Mouse (Mus musculus): ENCODE data around the gene Pelo. TPM values are rescaled to one million over a fixed set of nuclear protein-coding genes. Genes with fewer than 3 reads are reported as not detected.

Gene Pelo
- 8.0 TPM in 2 replicates for polyA plus RNA-seq (2014; fragmentation: Nextera tagmentation; extraction: Ambion mirVana)

DNA sequence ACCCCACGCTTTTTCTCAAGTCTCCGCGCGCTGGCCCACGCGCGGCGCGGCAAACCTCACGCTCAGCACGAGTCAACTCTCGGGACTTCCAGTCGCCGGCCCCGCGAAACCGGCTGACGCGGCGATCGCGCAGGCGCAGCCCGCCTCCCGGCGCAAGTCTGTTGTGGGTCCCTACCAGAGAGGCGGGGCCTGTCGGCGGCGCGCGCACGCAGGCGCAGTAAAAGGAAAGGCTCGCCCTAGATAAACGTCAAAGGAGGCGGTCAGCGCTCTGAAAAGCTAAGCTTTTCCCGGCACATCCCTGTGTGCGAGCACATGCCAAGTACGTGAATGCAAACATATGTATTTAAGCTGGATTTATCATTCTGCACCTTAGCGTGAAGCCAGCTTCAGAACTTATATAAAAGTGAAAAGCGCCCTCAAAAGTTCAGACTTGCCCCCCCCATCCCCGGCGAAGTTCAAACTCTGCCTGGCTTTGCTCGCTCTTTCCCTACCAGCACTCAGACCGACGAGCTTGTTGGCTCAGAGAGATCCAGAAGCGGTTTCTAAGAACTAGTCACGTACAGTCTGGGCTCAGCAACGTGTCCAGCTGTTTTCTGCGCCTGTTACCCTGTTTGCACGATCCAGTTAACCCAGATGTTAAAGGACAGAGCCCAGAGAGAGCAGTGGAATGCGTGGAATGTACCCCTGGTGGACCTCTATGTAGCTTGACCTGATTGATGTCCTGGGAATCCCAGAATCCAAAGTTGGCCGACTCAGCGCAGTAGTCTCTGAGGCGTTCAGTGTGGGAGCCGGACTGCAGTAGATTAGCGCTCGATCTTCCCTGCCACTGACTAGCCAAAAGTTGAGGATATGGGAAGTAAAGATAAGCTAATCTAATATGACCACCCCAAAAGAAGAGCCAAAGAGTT is at the start of gene Pelo:
TSS of gene Pelo (minus strand) at position 118 of the 908 bp plus-strand sequence.
- peak within 1 kb of the TSS; percentile 92 for H3K4me2 ChIP-seq (replicated peaks; ENCODE audit: low read depth, low read length)
- DNase-seq (ENCODE audit: low spot score) (peak; percentile 96), ATAC-seq (ENCODE audit: low FRiP score) (peak; percentile 96)
- 0 out of 2 replicates have a peak, but pooled peaks cover 3% of the 10 kb centered on the region for H3K4me1 ChIP-seq (replicated peaks; ENCODE audit: control insufficient read depth, insufficient read depth, low read length)
- WGBS: under 1% methylated on average over 60 of the region's 60 CpGs
- no peaks in the 10 kb centered on the region for H3K27me3 ChIP-seq (ENCODE audit: control insufficient read depth, insufficient read depth, low read length)
- H3K27ac ChIP-seq (ENCODE audit: low read depth, low read length): peak within 1 kb of the TSS; percentile 21; the same call in 1 of the 2 replicates
- H3K9me3 ChIP-seq (ENCODE audit: control insufficient read depth, low read length): no peaks in the 10 kb centered on the region
- H3K9ac ChIP-seq (ENCODE audit: low read depth, low read length): peak within 1 kb of the TSS; percentile 74
- H3K4me3 ChIP-seq (ENCODE audit: low read depth, low read length): peak within 1 kb of the TSS; percentile 66
- peaks cover 3% of the 10 kb centered on the region; the same call in 1 of the 2 replicates for H3K36me3 ChIP-seq (ENCODE audit: control insufficient read depth, insufficient read depth, low read length)

- DNase-seq (ENCODE audit: low spot score) (no peak), ATAC-seq (ENCODE audit: low FRiP score) (no peak)
- WGBS: 89% methylated on average over 7 of the region's 7 CpGs
- Histone ChIP-seq H3K27me3 (ENCODE audit: control insufficient read depth, insufficient read depth, low read length) (no peaks in the 10 kb centered on the region), H3K4me2 (replicated peaks; ENCODE audit: low read depth, low read length) (no peak overlapping the region), H3K9me3 (ENCODE audit: control insufficient read depth, low read length) (no peaks in the 10 kb centered on the region), H3K4me3 (ENCODE audit: low read depth, low read length) (no peak overlapping the region), H3K9ac (ENCODE audit: low read depth, low read length) (no peak overlapping the region), H3K27ac (ENCODE audit: low read depth, low read length) (no peak overlapping the region), H3K4me1 (replicated peaks; ENCODE audit: control insufficient read depth, insufficient read depth, low read length) (no peaks in the 10 kb centered on the region), H3K36me3 (ENCODE audit: control insufficient read depth, insufficient read depth, low read length) (no peaks in the 10 kb centered on the region)
Observed at GRCm38 (mm10) chr13:115138513-115138912, 48.5 kb upstream of the Pelo start.

DNA sequence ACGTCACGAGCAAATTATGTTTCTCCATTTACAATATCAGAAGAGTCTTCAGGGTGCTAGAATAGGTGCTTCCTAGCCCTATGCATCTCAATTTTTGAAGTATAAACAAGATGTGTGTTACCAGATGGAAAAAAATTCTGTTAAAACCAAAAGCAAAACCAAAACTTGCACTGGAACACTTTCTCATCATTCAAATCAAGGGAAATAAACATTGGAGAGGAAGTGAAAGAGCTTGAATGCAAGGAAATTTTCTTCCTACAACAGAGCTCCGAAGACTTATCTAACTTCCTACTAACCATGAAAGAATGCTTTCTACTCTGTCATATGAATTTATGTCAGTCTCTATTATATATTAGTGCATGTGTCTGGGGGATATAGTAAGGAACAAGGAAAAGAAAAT is 46.8 kb upstream of the Pelo start:
- H3K4me3 ChIP-seq (ENCODE audit: low read depth, low read length): no peak overlapping the region
- H3K4me1 ChIP-seq (replicated peaks; ENCODE audit: control insufficient read depth, insufficient read depth, low read length): no peaks in the 10 kb centered on the region
- ATAC-seq (ENCODE audit: low FRiP score) (no peak), DNase-seq (ENCODE audit: low spot score) (no peak)
- no peaks in the 10 kb centered on the region for H3K9me3 ChIP-seq (ENCODE audit: control insufficient read depth, low read length)
- no peak overlapping the region for H3K4me2 ChIP-seq (replicated peaks; ENCODE audit: low read depth, low read length)
- H3K9ac ChIP-seq (ENCODE audit: low read depth, low read length): no peak overlapping the region
- no peaks in the 10 kb centered on the region for H3K27me3 ChIP-seq (ENCODE audit: control insufficient read depth, insufficient read depth, low read length)
- WGBS: 87% methylated on average over 3 of the region's 3 CpGs
- H3K36me3 ChIP-seq (ENCODE audit: control insufficient read depth, insufficient read depth, low read length): no peaks in the 10 kb centered on the region
- H3K27ac ChIP-seq (ENCODE audit: low read depth, low read length): no peak overlapping the region

GRCm38 (mm10) chr13:115132435-115132834 is 42.4 kb upstream of the Pelo start:
- H3K27ac ChIP-seq (ENCODE audit: low read depth, low read length): no peak overlapping the region
- H3K27me3 ChIP-seq (ENCODE audit: control insufficient read depth, insufficient read depth, low read length): no peaks in the 10 kb centered on the region
- H3K36me3 ChIP-seq (ENCODE audit: control insufficient read depth, insufficient read depth, low read length): no peaks in the 10 kb centered on the region
- H3K4me1 ChIP-seq (replicated peaks; ENCODE audit: control insufficient read depth, insufficient read depth, low read length): no peaks in the 10 kb centered on the region
- H3K4me3 ChIP-seq (ENCODE audit: low read depth, low read length): no peak overlapping the region
- DNase-seq (ENCODE audit: low spot score) (no peak), ATAC-seq (ENCODE audit: low FRiP score) (no peak)
- H3K9me3 ChIP-seq (ENCODE audit: control insufficient read depth, low read length): no peaks in the 10 kb centered on the region
- WGBS: 31% methylated on average over 5 of the region's 5 CpGs
- H3K9ac ChIP-seq (ENCODE audit: low read depth, low read length): no peak overlapping the region
- no peak overlapping the region for H3K4me2 ChIP-seq (replicated peaks; ENCODE audit: low read depth, low read length)

GRCm38 (mm10) chr13:115131381-115131780 is 41.4 kb upstream of the Pelo start:
- no peak for ATAC-seq (ENCODE audit: low FRiP score)
- no peak overlapping the region for H3K4me3 ChIP-seq (ENCODE audit: low read depth, low read length)
- no peak overlapping the region for H3K4me2 ChIP-seq (replicated peaks; ENCODE audit: low read depth, low read length)
- H3K27me3 ChIP-seq (ENCODE audit: control insufficient read depth, insufficient read depth, low read length): no peaks in the 10 kb centered on the region
- DNase-seq (ENCODE audit: low spot score): no peak
- H3K4me1 ChIP-seq (replicated peaks; ENCODE audit: control insufficient read depth, insufficient read depth, low read length): no peaks in the 10 kb centered on the region
- no peaks in the 10 kb centered on the region for H3K36me3 ChIP-seq (ENCODE audit: control insufficient read depth, insufficient read depth, low read length)
- H3K9ac ChIP-seq (ENCODE audit: low read depth, low read length): no peak overlapping the region
- H3K27ac ChIP-seq (ENCODE audit: low read depth, low read length): no peak overlapping the region
- 71% methylated on average over 3 of the region's 3 CpGs for WGBS
- no peaks in the 10 kb centered on the region for H3K9me3 ChIP-seq (ENCODE audit: control insufficient read depth, low read length)

- ATAC-seq (ENCODE audit: low FRiP score): no peak
- no peak for DNase-seq (ENCODE audit: low spot score)
- Histone ChIP-seq H3K27me3 (ENCODE audit: control insufficient read depth, insufficient read depth, low read length) (no peaks in the 10 kb centered on the region), H3K27ac (ENCODE audit: low read depth, low read length) (no peak overlapping the region), H3K9ac (ENCODE audit: low read depth, low read length) (no peak overlapping the region), H3K4me1 (replicated peaks; ENCODE audit: control insufficient read depth, insufficient read depth, low read length) (no peaks in the 10 kb centered on the region), H3K4me2 (replicated peaks; ENCODE audit: low read depth, low read length) (no peak overlapping the region), H3K9me3 (ENCODE audit: control insufficient read depth, low read length) (no peaks in the 10 kb centered on the region), H3K4me3 (ENCODE audit: low read depth, low read length) (no peak overlapping the region), H3K36me3 (ENCODE audit: control insufficient read depth, insufficient read depth, low read length) (no peaks in the 10 kb centered on the region)
- WGBS: 87% methylated on average over 2 of the region's 2 CpGs
Observed at GRCm38 (mm10) chr13:115130035-115130434, 40.0 kb upstream of the Pelo start.

- Histone ChIP-seq H3K4me2 (replicated peaks; ENCODE audit: low read depth, low read length) (no peak overlapping the region), H3K27me3 (ENCODE audit: control insufficient read depth, insufficient read depth, low read length) (no peaks in the 10 kb centered on the region), H3K27ac (ENCODE audit: low read depth, low read length) (no peak overlapping the region), H3K9me3 (ENCODE audit: control insufficient read depth, low read length) (no peaks in the 10 kb centered on the region), H3K4me1 (replicated peaks; ENCODE audit: control insufficient read depth, insufficient read depth, low read length) (no peaks in the 10 kb centered on the region), H3K4me3 (ENCODE audit: low read depth, low read length) (no peak overlapping the region), H3K36me3 (ENCODE audit: control insufficient read depth, insufficient read depth, low read length) (no peaks in the 10 kb centered on the region), H3K9ac (ENCODE audit: low read depth, low read length) (no peak overlapping the region)
- DNase-seq (ENCODE audit: low spot score) (no peak), ATAC-seq (ENCODE audit: low FRiP score) (no peak)
- WGBS: 92% methylated on average over 1 of the region's 1 CpGs
Observed at GRCm38 (mm10) chr13:115127826-115128225, 37.8 kb upstream of the Pelo start.

DNA sequence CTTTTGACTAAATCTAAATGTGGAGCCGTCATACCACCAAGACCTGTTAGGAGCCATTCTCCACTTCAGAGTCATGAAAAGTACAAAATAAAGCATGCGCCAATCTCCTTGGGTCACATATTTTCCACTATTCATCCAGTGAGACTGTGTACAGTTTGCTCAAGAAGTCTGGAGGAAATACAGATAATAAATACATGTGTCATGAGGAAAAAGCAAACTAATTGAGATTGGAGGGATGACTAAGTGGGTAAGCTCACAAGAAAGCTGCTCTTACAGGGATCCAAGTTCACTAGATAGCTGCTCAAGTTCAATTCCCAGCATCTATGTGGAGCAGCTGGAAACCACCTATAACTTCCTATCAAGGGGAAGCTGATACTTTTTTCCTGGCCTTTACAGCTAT is 36.5 kb upstream of the Pelo start:
- WGBS: 94% methylated on average over 2 of the region's 2 CpGs
- no peaks in the 10 kb centered on the region for H3K4me1 ChIP-seq (replicated peaks; ENCODE audit: control insufficient read depth, insufficient read depth, low read length)
- no peak overlapping the region for H3K27ac ChIP-seq (ENCODE audit: low read depth, low read length)
- ATAC-seq (ENCODE audit: low FRiP score): no peak
- H3K36me3 ChIP-seq (ENCODE audit: control insufficient read depth, insufficient read depth, low read length): no peaks in the 10 kb centered on the region
- no peaks in the 10 kb centered on the region for H3K27me3 ChIP-seq (ENCODE audit: control insufficient read depth, insufficient read depth, low read length)
- no peak overlapping the region for H3K4me2 ChIP-seq (replicated peaks; ENCODE audit: low read depth, low read length)
- H3K4me3 ChIP-seq (ENCODE audit: low read depth, low read length): no peak overlapping the region
- no peaks in the 10 kb centered on the region for H3K9me3 ChIP-seq (ENCODE audit: control insufficient read depth, low read length)
- H3K9ac ChIP-seq (ENCODE audit: low read depth, low read length): no peak overlapping the region
- no peak for DNase-seq (ENCODE audit: low spot score)

GRCm38 (mm10) chr13:115125130-115125529 is 35.1 kb upstream of the Pelo start:
- no peak overlapping the region for H3K4me2 ChIP-seq (replicated peaks; ENCODE audit: low read depth, low read length)
- ATAC-seq (ENCODE audit: low FRiP score) (no peak), DNase-seq (ENCODE audit: low spot score) (no peak)
- H3K27me3 ChIP-seq (ENCODE audit: control insufficient read depth, insufficient read depth, low read length): no peaks in the 10 kb centered on the region
- H3K4me3 ChIP-seq (ENCODE audit: low read depth, low read length): no peak overlapping the region
- H3K36me3 ChIP-seq (ENCODE audit: control insufficient read depth, insufficient read depth, low read length): no peaks in the 10 kb centered on the region
- H3K9me3 ChIP-seq (ENCODE audit: control insufficient read depth, low read length): no peaks in the 10 kb centered on the region
- H3K4me1 ChIP-seq (replicated peaks; ENCODE audit: control insufficient read depth, insufficient read depth, low read length): no peaks in the 10 kb centered on the region
- no peak overlapping the region for H3K9ac ChIP-seq (ENCODE audit: low read depth, low read length)
- 92% methylated on average over 4 of the region's 4 CpGs for WGBS
- no peak overlapping the region for H3K27ac ChIP-seq (ENCODE audit: low read depth, low read length)

Measured in hindbrain, embryonic 11.5 days (tissue).